Mouse (Mus musculus) midbrain, embryonic 14.5 days (tissue): ENCODE data around the gene Ift57. TPM values are rescaled to one million over a fixed set of nuclear protein-coding genes. Genes with fewer than 3 reads are reported as not detected.

ENCODE experiments used
- ATAC-seq: fragments of 200-750 bp; cut with Nextera tagmentation; 2 replicates; pipeline ENCODE4 v1.8.0; 2017; ENCODE audit warnings: moderate number of reproducible peaks, moderate library complexity; ENCODE audit not compliant: low FRiP score, low TSS enrichment
- DNase-seq: peaks from one replicate; pipeline ENCODE4 v3.0.0-alpha.2; 2015
- H3K27ac ChIP-seq: fragments of 300-500 bp; sonication (generic); replicated peaks from 2 replicates; pipeline ENCODE4 v1.5.1; 2014; ENCODE audit warnings: mild to moderate bottlenecking, low read depth, low read length, moderate library complexity
- H3K27me3 ChIP-seq: fragments of 300-500 bp; sonication (generic); 2 replicates; pipeline ENCODE4 v1.6.1; 2014; ENCODE audit warnings: low read length, control low read depth, mixed read lengths; ENCODE audit not compliant: control insufficient read depth, insufficient read depth
- H3K36me3 ChIP-seq: fragments of 300-500 bp; sonication (generic); 2 replicates; pipeline ENCODE4 v1.6.1; 2014; ENCODE audit warnings: low read length, control low read depth; ENCODE audit not compliant: control insufficient read depth, insufficient read depth
- H3K4me1 ChIP-seq: fragments of 300-500 bp; sonication (generic); 2 replicates; pipeline ENCODE4 v1.6.1; 2014; ENCODE audit warnings: mild to moderate bottlenecking, antibody characterized with exemption, low read length, control low read depth; ENCODE audit not compliant: control insufficient read depth, insufficient read depth
- H3K4me2 ChIP-seq: fragments of 300-500 bp; sonication (generic); 2 replicates; pipeline ENCODE4 v1.6.1; 2014; ENCODE audit warnings: mild to moderate bottlenecking, low read length, moderate library complexity
- H3K4me3 ChIP-seq: fragments of 300-500 bp; sonication (generic); replicated peaks from 2 replicates; pipeline ENCODE4 v1.5.1; 2014; ENCODE audit warnings: low read depth, low read length
- H3K9ac ChIP-seq: fragments of 300-500 bp; sonication (generic); replicated peaks from 2 replicates; pipeline ENCODE4 v1.6.1; 2014; ENCODE audit warnings: mild to moderate bottlenecking, low read length, moderate library complexity
- H3K9me3 ChIP-seq: fragments of 300-500 bp; sonication (generic); 2 replicates; pipeline ENCODE4 v1.6.1; 2016; ENCODE audit warnings: low read length, control low read depth, mixed read lengths; ENCODE audit not compliant: control insufficient read depth
- WGBS: fragments of 180-500 bp; shearing (Covaris S2); extraction: QIAGEN DNeasy Blood & Tissue Kit; methylation state at CpG from one replicate; pipeline ENCODE4 v1.1.7; 2014; 5-methylcytosine and 5-hydroxymethylcytosine counted together
- polyA plus RNA-seq: library from polyadenylated mRNA; unstranded; fragments of >200 nt; fragmentation: Nextera tagmentation; extraction: Ambion mirVana; gene quantifications from 2 replicates; pipeline ENCODE4 v1.2.1, GENCODE M21; 2014

The Ift57 gene
- polyA plus RNA-seq, 1 experiment from 2014 or later: 35.9 TPM

DNA sequence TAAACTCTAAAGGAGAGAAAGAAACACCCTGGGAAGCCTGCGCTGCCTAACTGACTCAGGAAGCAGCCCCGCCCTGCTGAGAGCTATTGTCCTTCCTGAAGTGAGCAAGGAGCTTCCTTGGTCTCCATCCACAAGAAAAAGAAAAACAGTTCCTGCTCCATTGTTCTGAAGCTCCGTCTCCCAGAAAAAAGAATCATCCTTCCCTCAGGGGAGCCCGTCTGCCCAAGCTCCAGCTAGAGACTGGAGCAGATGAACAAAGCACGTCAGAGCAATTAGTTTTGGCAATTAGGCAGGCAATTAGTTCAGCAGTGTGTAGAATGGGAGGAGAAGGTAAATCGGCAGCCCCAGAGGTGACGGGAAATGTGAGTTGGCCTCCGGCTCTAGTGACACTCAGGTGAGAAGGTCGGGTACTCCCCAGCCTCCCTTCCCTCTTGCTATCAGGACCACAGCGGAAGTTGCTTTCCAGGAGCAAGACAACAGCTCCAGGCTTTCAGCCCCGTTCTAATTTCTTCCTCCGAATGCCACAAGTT is 105.0 kb downstream of the Ift57 start:
- peak; percentile 77 for DNase-seq
- Histone ChIP-seq H3K36me3 (no peaks in the 10 kb centered on the region), H3K9me3 (no peaks in the 10 kb centered on the region), H3K27ac (peak overlapping the region; percentile 15; the same call in 1 of the 2 replicates), H3K4me1 (peaks cover 17% of the 10 kb centered on the region; the same call in 1 of the 2 replicates), H3K9ac (peak overlapping the region; percentile 45; the same call in 1 of the 2 replicates), H3K27me3 (no peaks in the 10 kb centered on the region), H3K4me3 (peak overlapping the region; percentile 30), H3K4me2 (peak overlapping the region; percentile 62)
- peak; percentile 66 for ATAC-seq
- 1% methylated on average over 12 of the region's 12 CpGs for WGBS

DNA sequence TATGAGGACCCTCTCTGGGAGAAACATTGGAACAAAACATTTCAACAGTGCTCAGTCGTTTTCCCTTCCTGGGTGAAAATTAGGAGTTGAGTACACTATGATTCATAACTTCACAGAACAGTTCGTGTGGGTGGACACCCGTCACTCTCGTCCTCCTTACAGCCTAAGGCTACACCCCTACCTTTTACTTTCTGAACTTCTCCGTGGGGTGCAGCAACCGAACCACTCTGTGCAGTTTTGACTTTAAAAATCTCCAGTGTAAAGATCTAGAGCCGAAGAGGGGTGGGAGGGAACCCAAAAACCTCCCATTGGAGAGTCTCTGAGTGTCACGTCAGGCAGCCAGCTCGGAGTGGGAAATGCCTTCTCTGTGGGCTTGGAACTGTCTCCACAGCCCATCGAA is 107.9 kb downstream of the Ift57 start:
- Histone ChIP-seq H3K4me1 (peaks cover 17% of the 10 kb centered on the region; the same call in 1 of the 2 replicates), H3K4me2 (no peak overlapping the region), H3K36me3 (no peaks in the 10 kb centered on the region), H3K9ac (no peak overlapping the region), H3K27ac (no peak overlapping the region), H3K9me3 (no peaks in the 10 kb centered on the region), H3K27me3 (no peaks in the 10 kb centered on the region), H3K4me3 (no peak overlapping the region)
- DNase-seq (no peak), ATAC-seq (no peak)
- 85% methylated on average over 10 of the region's 10 CpGs for WGBS

DNA sequence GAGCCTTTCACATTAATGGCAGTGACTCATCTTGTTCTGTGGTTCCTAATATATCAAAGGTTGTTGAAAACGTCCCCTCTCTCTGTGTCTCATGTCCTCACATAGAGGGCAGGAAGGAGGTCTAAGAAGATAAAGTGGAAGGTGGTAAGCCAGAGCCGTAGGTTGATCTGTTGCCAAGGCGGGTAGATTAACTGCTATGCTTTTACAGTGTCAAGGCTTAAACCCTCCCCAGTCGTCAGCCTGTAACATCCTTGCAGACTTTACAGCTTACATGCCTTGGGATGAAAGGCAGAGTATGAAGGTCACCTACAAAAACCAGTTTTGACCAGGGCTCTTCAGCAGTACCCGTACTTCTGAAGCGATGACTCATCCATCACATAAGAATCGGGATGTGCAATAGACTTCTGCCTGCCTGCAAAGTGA is 108.4 kb downstream of the Ift57 start:
- Histone ChIP-seq H3K36me3 (no peaks in the 10 kb centered on the region), H3K27me3 (no peaks in the 10 kb centered on the region), H3K4me2 (no peak overlapping the region), H3K9me3 (no peaks in the 10 kb centered on the region), H3K4me3 (no peak overlapping the region), H3K4me1 (peaks cover 17% of the 10 kb centered on the region; the same call in 1 of the 2 replicates), H3K9ac (no peak overlapping the region), H3K27ac (no peak overlapping the region)
- DNase-seq (no peak), ATAC-seq (no peak)
- 83% methylated on average over 7 of the region's 7 CpGs for WGBS

DNA sequence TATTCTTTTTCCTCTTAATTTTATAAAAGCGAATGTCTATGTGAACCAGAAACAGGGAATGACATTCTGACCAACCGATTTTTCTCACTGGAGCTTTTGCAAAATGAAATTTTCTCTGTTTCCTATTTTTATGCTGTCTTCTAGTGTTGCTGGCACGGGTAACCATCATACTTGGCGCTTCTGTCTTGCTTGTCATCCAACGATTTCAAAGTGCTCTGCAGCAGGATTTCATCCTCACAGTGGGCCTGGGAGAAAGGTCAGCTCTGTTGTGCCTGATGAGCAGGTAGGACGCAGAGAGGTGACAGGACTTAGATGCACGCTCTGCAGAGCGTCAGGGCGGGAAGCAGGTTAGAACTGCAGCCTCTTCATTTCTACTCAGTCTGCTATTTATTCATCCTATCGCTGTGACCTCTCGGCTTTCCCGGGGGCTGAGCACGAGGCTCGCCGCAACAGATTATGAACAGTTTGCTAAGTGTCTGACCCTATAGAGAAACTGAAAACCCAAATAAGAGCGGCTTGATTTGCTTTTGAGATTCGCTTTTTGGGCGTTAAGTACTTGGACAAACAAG is 108.9 kb downstream of the Ift57 start:
- Histone ChIP-seq H3K27ac (no peak overlapping the region), H3K4me2 (no peak overlapping the region), H3K36me3 (no peaks in the 10 kb centered on the region), H3K9me3 (no peaks in the 10 kb centered on the region), H3K27me3 (no peaks in the 10 kb centered on the region), H3K4me1 (peaks cover 16% of the 10 kb centered on the region; the same call in 1 of the 2 replicates), H3K9ac (no peak overlapping the region), H3K4me3 (no peak overlapping the region)
- DNase-seq (no peak), ATAC-seq (no peak)
- WGBS: 82% methylated on average over 18 of the region's 18 CpGs

DNA sequence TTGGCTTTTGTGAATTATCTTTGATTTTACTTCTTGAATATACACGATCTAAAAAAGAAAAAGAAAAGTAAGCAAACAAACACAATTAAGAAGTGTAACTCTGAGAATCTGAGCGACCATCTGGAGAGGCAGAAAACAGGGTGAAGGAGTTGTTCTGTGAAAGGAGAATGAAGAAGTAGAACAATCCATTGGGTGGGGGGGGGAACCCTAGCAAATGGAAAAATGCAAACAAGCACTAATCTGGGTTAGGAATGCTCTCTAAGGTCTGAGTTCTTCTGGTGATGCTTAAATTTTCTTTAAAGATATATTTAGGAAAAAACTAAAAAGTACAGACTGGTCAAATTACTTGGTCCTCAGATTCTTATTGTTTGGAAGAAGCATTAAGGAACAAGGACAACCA is 112.9 kb downstream of the Ift57 start:
- Histone ChIP-seq H3K36me3 (no peaks in the 10 kb centered on the region), H3K4me1 (no peaks in the 10 kb centered on the region), H3K4me3 (no peak overlapping the region), H3K27ac (no peak overlapping the region), H3K27me3 (no peaks in the 10 kb centered on the region), H3K4me2 (no peak overlapping the region), H3K9me3 (no peaks in the 10 kb centered on the region), H3K9ac (no peak overlapping the region)
- WGBS: 91% methylated on average over 2 of the region's 2 CpGs
- DNase-seq: no peak
- no peak for ATAC-seq

DNA sequence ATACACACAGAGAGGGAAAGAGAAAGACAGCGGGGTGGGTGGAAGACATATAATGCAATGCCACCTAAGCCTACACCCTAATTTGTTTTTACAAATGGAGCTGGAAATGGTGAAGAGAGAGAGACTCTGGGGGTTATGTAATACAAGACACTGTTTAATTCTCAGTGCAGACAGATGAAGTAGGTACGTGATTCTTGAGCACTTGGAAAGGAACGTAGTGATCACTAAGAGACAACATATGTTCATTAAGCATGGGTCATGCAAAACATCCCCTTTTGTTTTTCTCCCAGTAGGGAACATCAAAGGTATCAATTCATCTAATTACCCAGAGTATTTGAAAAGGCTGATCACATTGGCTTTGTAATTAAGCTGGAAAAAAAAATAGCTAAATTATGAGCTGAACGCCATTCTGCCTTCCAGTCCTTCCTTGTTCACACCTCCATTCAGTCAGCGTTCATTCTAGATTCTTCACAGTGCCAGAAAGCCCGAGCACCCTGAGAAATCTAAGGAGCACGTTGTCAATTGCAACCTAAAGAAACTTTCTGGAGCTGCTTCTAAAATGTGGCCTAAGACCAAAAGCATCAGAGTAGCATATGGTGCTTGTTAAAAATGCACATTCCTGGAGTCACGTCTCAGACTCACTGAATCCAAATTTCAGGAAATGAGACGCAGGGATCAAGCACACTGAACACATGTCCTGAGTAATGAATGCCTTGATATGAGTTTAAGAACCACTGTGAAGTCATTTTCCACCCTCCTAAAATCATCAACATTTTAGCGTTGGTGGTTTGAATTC is 114.0 kb downstream of the Ift57 start:
- Histone ChIP-seq H3K27ac (no peak overlapping the region), H3K9me3 (no peaks in the 10 kb centered on the region), H3K27me3 (no peaks in the 10 kb centered on the region), H3K4me2 (no peak overlapping the region), H3K36me3 (no peaks in the 10 kb centered on the region), H3K9ac (no peak overlapping the region), H3K4me1 (no peaks in the 10 kb centered on the region), H3K4me3 (no peak overlapping the region)
- 81% methylated on average over 10 of the region's 10 CpGs for WGBS
- DNase-seq (no peak), ATAC-seq (no peak)

DNA sequence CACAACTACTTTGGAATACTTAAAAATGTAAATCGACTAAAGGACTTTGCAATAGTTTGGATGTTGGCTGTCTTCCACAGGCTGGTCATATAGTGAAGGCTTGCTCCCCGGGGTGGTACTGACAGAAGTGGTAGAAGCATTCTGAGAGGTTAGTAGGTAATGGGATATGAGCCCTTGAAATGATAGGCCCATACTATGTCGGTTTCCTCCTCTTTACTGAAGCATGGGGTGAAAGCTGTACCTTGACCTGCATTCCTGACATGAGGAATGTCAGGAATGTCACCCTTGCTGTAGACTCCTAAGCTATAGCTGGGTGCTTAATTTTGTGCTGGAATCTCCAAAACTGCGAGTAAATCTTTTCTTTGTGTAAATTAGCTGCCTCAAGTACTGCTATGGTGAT is 115.4 kb downstream of the Ift57 start:
- H3K27me3 ChIP-seq: no peaks in the 10 kb centered on the region
- H3K4me2 ChIP-seq: no peak overlapping the region
- H3K36me3 ChIP-seq: no peaks in the 10 kb centered on the region
- DNase-seq: no peak
- H3K9ac ChIP-seq: no peak overlapping the region
- H3K4me1 ChIP-seq: no peaks in the 10 kb centered on the region
- H3K9me3 ChIP-seq: no peaks in the 10 kb centered on the region
- no peak for ATAC-seq
- H3K27ac ChIP-seq: no peak overlapping the region
- WGBS: 81% methylated on average over 4 of the region's 4 CpGs
- no peak overlapping the region for H3K4me3 ChIP-seq
